Mouse (Mus musculus): ENCODE results near the gene Snrpc.

- TF ChIP-seq E2F4 (IDR thresholded peaks at IDR 0.05; ENCODE audit: insufficient replicate concordance, low read depth, low read length) = no peak
- no peak for TF ChIP-seq POLR2AphosphoS2 (IDR thresholded peaks at IDR 0.05; ENCODE audit: low read depth, low read length)
- TF ChIP-seq PAX5 (IDR thresholded peaks at IDR 0.05; ENCODE audit: low read length) = no peak
- TF ChIP-seq CTCF (conservative IDR thresholded peaks at IDR 0.05 in 1 of 2, IDR thresholded peaks at IDR 0.05 in 1 of 2; ENCODE audit: low read depth in 2 of 2, low read length in 2 of 2) = no peak
- no peak for TF ChIP-seq MEF2A (IDR thresholded peaks at IDR 0.05; ENCODE audit: borderline replicate concordance, low read depth, low read length)
- no peak for TF ChIP-seq POLR2A (IDR thresholded peaks at IDR 0.05; ENCODE audit: low read depth, low read length)
- no peak for TF ChIP-seq MAFK (IDR thresholded peaks at IDR 0.05; ENCODE audit: insufficient replicate concordance, low read length)
- no peak for TF ChIP-seq MAX (IDR thresholded peaks at IDR 0.05; ENCODE audit: low read length)
Observed at GRCm38 (mm10) chr17:27857649-27858475, 19.9 kb downstream of the Snrpc start.

Data from CH12.LX (cell line).